Mouse (Mus musculus) kidney, adult 2 months (tissue): Measurements from ENCODE around the gene Metap1d. TPM values are rescaled to one million over a fixed set of nuclear protein-coding genes. Genes with fewer than 3 reads are reported as not detected.
A peak's percentile ranks its signal among the peaks of the same experiment; 100 is the strongest.

Source experiments
- DNase-seq: peaks from one replicate; pipeline ENCODE4 v3.0.0; 2021
- H3K27ac ChIP-seq: fragments of 200-500 bp; 2 replicates; pipeline ENCODE4 v1.5.1; 2012; ENCODE audit warnings: low read depth, low read length, control low read depth, inconsistent platforms; ENCODE audit not compliant: insufficient read depth
- H3K27me3 ChIP-seq: fragments of 200-500 bp; replicated peaks from 2 replicates; pipeline ENCODE4 v1.6.1; 2012; ENCODE audit warnings: mild to moderate bottlenecking, moderate library complexity, low read length, inconsistent platforms; ENCODE audit not compliant: control insufficient read depth, insufficient read depth
- H3K36me3 ChIP-seq: fragments of 200-500 bp; 2 replicates; pipeline ENCODE4 v1.6.1; 2012; ENCODE audit warnings: mild to moderate bottlenecking, moderate library complexity, low read length, inconsistent platforms; ENCODE audit not compliant: control insufficient read depth, insufficient read depth
- H3K4me1 ChIP-seq: fragments of 200-500 bp; 2 replicates; pipeline ENCODE4 v1.6.1; 2011; ENCODE audit warnings: low read length; ENCODE audit not compliant: control insufficient read depth, insufficient read depth
- H3K4me3 ChIP-seq: fragments of 200-500 bp; 2 replicates; pipeline ENCODE4 v1.5.1; 2011; ENCODE audit warnings: mild to moderate bottlenecking, low read depth, low read length, control low read depth; ENCODE audit not compliant: insufficient read depth
- CTCF ChIP-seq: fragments of 200-500 bp; conservative IDR thresholded peaks from 2 replicates; pipeline ENCODE4 v1.5.1; 2011; ENCODE audit warnings: low read depth, mild to moderate bottlenecking, control low read depth, low read length, moderate library complexity, mixed read lengths; ENCODE audit not compliant: insufficient read depth, insufficient read length
- POLR2A ChIP-seq: fragments of 200-500 bp; IDR thresholded peaks from one replicate; pipeline ENCODE4 v1.6.1; 2011; ENCODE audit warnings: low read depth, low read length, control low read depth
- WGBS: fragments of 180-500 bp; shearing (Covaris S2); methylation state at CpG from one replicate; pipeline ENCODE4 v1.1.7; 2018; 5-methylcytosine and 5-hydroxymethylcytosine counted together
- polyA plus RNA-seq: library from polyadenylated mRNA; depleted of rRNA; stranded (reverse); fragments of >200 nt; gene quantifications from 2 replicates; pipeline ENCODE4 v1.2.3, GENCODE M21; 2012

Gene Metap1d
- polyA plus RNA-seq, 1 experiment = 34.6 TPM

GRCm38 (mm10) chr2:71544391-71545285 lies 91.6 kb downstream of the Metap1d start:
- Histone ChIP-seq H3K4me1 (0 out of 2 replicates have a peak, but pooled peaks cover 3% of the 10 kb centered on the region), H3K27ac (no peak overlapping the region), H3K36me3 (no peaks in the 10 kb centered on the region), H3K4me3 (no peak overlapping the region), H3K27me3 (peaks cover 40% of the 10 kb centered on the region)
- no peak for TF ChIP-seq CTCF
- no peak for TF ChIP-seq POLR2A
- WGBS = 7% methylated on average over 61 of the region's 61 CpGs
- DNase-seq = peak; percentile 39

GRCm38 (mm10) chr2:71545401-71545881 lies 92.4 kb downstream of the Metap1d start:
- 6% methylated on average over 32 of the region's 32 CpGs for WGBS
- Histone ChIP-seq H3K4me1 (0 out of 2 replicates have a peak, but pooled peaks cover 3% of the 10 kb centered on the region), H3K4me3 (0 out of 2 replicates have a peak overlapping the region, but pooled peaks have one; percentile 16)

GRCm38 (mm10) chr2:71545882-71546639 lies 93.0 kb downstream of the Metap1d start:
- peak; percentile 17 for DNase-seq

More at GRCm38 (mm10) chr2:71545401-71545881, 92.4 kb downstream of the Metap1d start:
- peak; percentile 25 for DNase-seq
- TF ChIP-seq POLR2A (no peak), CTCF (no peak)
- Histone ChIP-seq H3K27me3 (peaks cover 37% of the 10 kb centered on the region), H3K36me3 (no peaks in the 10 kb centered on the region), H3K27ac (no peak overlapping the region)

GRCm38 (mm10) chr2:71546640-71547071 lies 93.6 kb downstream of the Metap1d start, which contains the start of gene Dlx2:
Dlx2 (minus strand) TSS chr2:71546754.
- no peak for TF ChIP-seq POLR2A
- TF ChIP-seq CTCF = no peak
- Histone ChIP-seq H3K27ac (no peak within 1 kb of the TSS), H3K4me3 (peak within 1 kb of the TSS; percentile 16; the same call in 1 of the 2 replicates), H3K27me3 (peaks cover 28% of the 10 kb centered on the region), H3K36me3 (no peaks in the 10 kb centered on the region), H3K4me1 (0 out of 2 replicates have a peak, but pooled peaks cover 3% of the 10 kb centered on the region)
- peak; percentile 3 for DNase-seq
- WGBS = 1% methylated on average over 37 of the region's 37 CpGs

More at GRCm38 (mm10) chr2:71545882-71546639, 93.0 kb downstream of the Metap1d start:
- TF ChIP-seq CTCF (no peak), POLR2A (no peak)
- H3K4me1 ChIP-seq = 0 out of 2 replicates have a peak, but pooled peaks cover 3% of the 10 kb centered on the region
- H3K27ac ChIP-seq = no peak overlapping the region
- WGBS = 3% methylated on average over 59 of the region's 59 CpGs
- no peaks in the 10 kb centered on the region for H3K36me3 ChIP-seq
- H3K4me3 ChIP-seq = peak overlapping the region; percentile 16; the same call in 1 of the 2 replicates
- peaks cover 32% of the 10 kb centered on the region for H3K27me3 ChIP-seq

GRCm38 (mm10) chr2:71547829-71548228 lies 94.8 kb downstream of the Metap1d start:
- TF ChIP-seq CTCF (peak; percentile 79), POLR2A (no peak)
- Histone ChIP-seq H3K27ac (no peak overlapping the region), H3K4me3 (no peak overlapping the region), H3K4me1 (0 out of 2 replicates have a peak, but pooled peaks cover 3% of the 10 kb centered on the region), H3K36me3 (no peaks in the 10 kb centered on the region), H3K27me3 (peaks cover 25% of the 10 kb centered on the region)
- 9% methylated on average over 8 of the region's 8 CpGs for WGBS
- peak; percentile 74 for DNase-seq

GRCm38 (mm10) chr2:71550330-71550729 lies 97.3 kb downstream of the Metap1d start:
- no peak overlapping the region for H3K4me3 ChIP-seq
- H3K27ac ChIP-seq = no peak overlapping the region
- H3K36me3 ChIP-seq = no peaks in the 10 kb centered on the region
- TF ChIP-seq CTCF = no peak
- no peak for TF ChIP-seq POLR2A
- H3K27me3 ChIP-seq = peaks cover 17% of the 10 kb centered on the region
- WGBS = 21% methylated on average over 3 of the region's 3 CpGs
- no peak for DNase-seq
- 0 out of 2 replicates have a peak, but pooled peaks cover 2% of the 10 kb centered on the region for H3K4me1 ChIP-seq
